Mouse (Mus musculus): Measurements from ENCODE around the gene Ergic3.
A peak's percentile ranks its signal among the peaks of the same experiment; 100 is the strongest.

Gene Ergic3

GRCm38 (mm10) chr2:156065099-156066041 lies 57.5 kb downstream of the Ergic3 start, which contains the start of gene Spag4:
TSS of gene Spag4 (plus strand) at chr2:156065175.
- peak; percentile 89 for DNase-seq (ENCODE audit: low read depth, low spot score)

GRCm38 (mm10) chr2:156066126-156066525 lies 58.3 kb downstream of the Ergic3 start:
- no peak for DNase-seq (ENCODE audit: low read depth, low spot score)

Data from CD4-positive, CD25-positive, alpha-beta regulatory T cell, adult 2 months (primary cell).